Mouse (Mus musculus): ENCODE results near the gene Lama5.

The Lama5 gene

GRCm38 (mm10) chr2:180135414-180135813 lies 90.2 kb downstream of the Lama5 start:
- no peak for DNase-seq (ENCODE audit: low read depth)

GRCm38 (mm10) chr2:180133911-180134310 lies 91.7 kb downstream of the Lama5 start:
- DNase-seq (ENCODE audit: low read depth), result no peak

GRCm38 (mm10) chr2:180133231-180133630 lies 92.4 kb downstream of the Lama5 start:
- no peak for DNase-seq (ENCODE audit: low read depth)

- DNase-seq (ENCODE audit: low read depth), result no peak
Observed at GRCm38 (mm10) chr2:180127675-180128074, 98.0 kb downstream of the Lama5 start.
